Mouse (Mus musculus) megakaryocyte, embryonic 14.5 days (primary cell): ENCODE measurements around the gene Nmnat1.
"Not testable (repeated sequence)": the region's sequence is repeated elsewhere in the genome, so short reads cannot be mapped to it uniquely, and the experiment has no call there.

Source experiments
- FLI1 ChIP-seq: IDR thresholded peaks from 2 replicates; pipeline ENCODE4 v1.6.1; 2012; ENCODE audit warnings: low read length, inconsistent platforms, mixed read lengths
- GATA1 ChIP-seq: IDR thresholded peaks from 3 replicates; pipeline ENCODE4 v1.6.1; 2012; ENCODE audit warnings: mixed read lengths, low read length, inconsistent platforms, borderline replicate concordance

DNA sequence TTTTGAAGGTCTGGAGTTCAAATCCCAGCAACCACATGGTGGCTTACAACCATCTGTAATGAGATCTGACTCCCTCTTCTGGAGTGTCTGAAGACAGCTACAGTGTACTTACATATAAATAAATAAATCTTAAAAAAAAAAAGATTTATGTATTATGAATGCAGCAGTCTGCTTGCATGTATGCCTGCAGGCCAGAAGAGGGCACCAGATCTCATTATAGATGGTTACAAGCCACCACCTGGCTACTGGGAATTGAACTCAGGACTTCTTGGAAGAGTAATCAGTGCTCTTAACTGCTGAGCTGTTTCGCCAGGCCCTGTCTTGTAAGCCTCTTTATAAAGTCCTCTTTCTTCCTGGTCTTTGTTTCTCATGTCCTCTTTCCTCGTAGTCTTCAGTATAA lies 24.5 kb downstream of the Nmnat1 start:
- TF ChIP-seq GATA1, FLI1: not testable (repeated sequence)
